Mouse (Mus musculus): ENCODE data around the gene Loxl1. TPM values are rescaled to one million over a fixed set of nuclear protein-coding genes. Genes with fewer than 3 reads are reported as not detected.

Gene Loxl1
- polyA plus RNA-seq, 2 experiments from 2014 or later: not detected

DNA sequence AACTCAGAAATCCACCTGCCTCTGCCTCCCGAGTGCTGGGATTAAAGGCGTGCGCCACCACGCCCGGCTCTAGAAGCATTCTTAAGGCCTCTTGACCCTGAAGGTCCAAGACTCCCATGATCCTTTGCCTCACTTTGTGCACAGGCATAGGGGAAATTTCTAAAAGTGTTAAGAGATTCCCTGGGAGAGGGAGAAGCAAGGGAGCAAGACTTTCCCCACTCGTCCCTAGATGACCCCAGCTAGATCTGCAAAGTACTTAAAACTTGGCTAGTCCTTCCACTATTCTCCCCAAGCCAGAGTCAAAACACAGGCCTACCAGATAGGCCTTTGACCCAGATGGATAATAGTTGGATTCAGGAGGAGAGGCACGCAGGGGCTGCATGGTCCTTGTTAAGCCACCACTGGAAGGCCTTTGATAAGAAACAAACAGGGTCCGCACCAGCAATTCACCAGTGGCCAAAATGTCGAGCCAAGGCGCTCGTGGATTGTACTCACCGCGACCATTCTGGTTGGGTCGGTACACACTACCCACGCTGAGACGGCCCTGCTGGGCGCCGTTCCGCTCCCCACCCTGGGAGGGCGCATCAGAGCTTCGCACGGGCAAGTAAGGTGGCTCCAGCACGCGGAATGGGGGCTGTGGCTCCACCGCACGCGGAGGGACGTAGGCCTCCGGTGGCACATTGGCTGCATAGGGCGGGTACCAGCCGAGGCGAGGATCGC, 1.6 kb downstream of the Loxl1 start:
- no peak for ATAC-seq

GRCm38 (mm10) chr9:58310043-58310660, 2.8 kb downstream of the Loxl1 start:
- ATAC-seq: no peak

- no peak for ATAC-seq
These were observed 4.6 kb downstream of the Loxl1 start for GRCm38 (mm10) chr9:58308395-58308794.

DNA sequence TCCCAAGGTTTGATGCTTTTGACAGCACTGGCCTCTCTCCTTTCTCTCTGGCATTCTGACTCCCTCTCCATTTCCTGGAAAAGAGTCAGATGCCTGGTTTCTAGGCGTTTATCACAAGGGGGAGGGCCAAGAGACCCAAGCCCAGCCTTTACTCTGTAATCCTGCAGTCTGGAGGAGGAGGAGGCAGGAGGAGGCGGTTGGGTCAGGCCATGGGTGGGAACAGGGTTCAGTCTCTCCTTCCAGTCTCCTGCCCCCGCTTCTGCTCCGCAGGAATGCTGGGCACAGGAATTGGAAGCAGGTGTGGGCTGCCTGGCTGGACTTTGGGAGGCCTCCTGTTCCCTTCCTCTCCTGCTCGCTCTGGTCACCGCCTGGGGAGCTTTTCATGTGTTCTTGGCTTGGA, 7.3 kb downstream of the Loxl1 start:
- no peak for ATAC-seq

DNA sequence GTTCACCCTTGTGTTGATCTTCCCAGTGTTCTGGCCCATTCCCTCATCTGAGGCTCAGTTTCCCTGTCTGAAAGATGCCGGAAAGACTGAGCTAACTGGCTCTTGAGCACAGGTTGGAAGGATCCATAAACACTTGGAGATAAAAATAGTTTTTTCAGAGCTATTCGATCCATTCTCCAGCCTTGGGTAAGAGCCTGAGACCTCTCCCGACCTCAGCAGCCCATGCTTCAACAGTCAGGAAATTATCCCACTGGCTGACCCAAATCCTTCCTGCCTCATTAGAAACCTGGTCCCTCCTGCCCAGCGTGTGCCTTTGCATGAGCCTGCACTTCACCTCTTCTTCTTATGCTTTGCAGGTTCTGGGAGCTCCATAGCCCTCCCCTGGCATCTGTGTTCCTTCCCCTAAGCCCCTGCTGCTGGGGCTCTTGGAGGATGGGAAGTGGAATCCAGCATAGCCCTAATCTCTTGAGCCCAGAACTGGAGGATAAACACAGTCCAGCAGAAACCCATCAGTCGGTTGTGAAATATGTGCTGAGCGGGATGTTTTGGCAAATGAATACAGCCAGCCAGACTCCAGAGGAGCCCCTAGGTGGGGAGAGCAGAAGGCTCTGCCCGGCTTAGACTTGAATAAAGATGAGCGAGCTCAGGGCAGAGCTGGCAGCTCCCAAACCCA, 9.3 kb downstream of the Loxl1 start:
- ATAC-seq: no peak

- no peak for ATAC-seq
These were observed 9.9 kb downstream of the Loxl1 start for GRCm38 (mm10) chr9:58303115-58303514.

GRCm38 (mm10) chr9:58299356-58299799, 13.6 kb downstream of the Loxl1 start:
- ATAC-seq: no peak

GRCm38 (mm10) chr9:58297961-58298477, 15.0 kb downstream of the Loxl1 start:
- no peak for ATAC-seq

GRCm38 (mm10) chr9:58297065-58297464, 15.9 kb downstream of the Loxl1 start:
- ATAC-seq: no peak

DNA sequence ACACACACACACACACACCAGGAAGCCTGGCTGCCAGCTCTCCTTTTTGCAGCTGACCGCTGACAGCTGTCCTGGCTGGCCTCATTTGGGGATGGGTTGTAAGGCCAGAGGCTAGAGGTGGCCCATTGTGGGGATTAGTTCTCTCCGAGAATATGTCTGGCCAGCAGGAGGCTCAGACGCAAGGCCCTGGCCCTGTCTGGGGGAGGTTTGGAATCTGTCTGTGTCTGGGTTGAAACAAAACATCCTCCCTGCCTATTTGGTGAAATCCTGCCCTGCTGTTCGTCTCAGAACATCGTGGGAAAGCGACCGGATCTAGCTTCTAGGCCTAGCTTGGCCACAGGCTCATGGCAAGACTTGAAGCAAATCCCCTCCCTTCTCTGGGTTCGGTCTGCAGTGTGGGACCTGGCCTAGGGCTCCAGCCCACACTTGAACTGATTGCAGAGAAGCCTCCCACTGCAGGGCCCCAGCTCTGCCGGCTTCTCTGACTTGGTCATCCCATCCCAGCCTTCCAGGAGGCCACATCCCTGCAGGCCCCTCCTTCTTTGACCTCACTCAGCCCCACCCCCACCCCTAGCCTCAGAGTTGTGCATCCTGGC, 17.1 kb downstream of the Loxl1 start:
- ATAC-seq: no peak

GRCm38 (mm10) chr9:58295345-58295744, 17.6 kb downstream of the Loxl1 start:
- ATAC-seq: no peak

GRCm38 (mm10) chr9:58294527-58294926, 18.5 kb downstream of the Loxl1 start:
- no peak for ATAC-seq

DNA sequence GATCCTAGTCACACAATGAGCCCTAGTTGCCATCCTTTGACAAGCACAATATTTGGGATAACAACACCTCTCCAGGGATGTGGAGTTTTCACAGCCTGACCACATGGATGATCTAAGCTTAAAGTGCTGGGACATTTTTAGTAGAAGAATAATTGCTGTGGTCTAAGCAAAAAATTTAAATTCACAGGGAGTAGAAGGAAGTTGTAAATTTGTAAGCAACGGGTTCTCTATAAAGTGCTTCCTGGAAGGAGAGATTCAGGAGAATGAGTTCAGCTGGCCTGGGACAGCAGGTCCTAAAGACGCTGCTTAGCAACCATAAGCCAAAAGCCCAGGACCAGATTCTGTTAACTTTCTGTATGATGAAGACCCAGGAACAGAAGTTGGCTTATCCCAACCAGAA, 23.1 kb downstream of the Loxl1 start:
- ATAC-seq: no peak

DNA sequence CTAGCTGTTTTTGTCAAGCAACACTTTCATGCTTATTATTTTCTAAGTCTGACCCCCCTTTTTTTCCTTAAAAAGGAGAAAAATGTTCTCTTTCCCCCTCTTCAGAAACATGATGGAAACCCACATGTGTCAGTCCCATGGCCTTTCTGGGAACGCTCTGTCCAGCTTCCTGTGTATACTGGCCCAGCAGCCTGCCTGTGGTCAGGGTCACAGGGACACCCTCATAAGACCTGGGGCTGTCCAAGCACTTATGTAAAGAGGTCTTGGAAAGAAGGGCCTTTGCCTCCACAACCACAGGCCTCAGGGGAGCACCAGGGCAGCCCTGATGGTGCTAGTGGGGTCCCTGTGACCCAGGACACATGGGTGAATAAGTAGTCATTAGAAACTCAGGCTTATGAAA, 23.9 kb downstream of the Loxl1 start:
- no peak for ATAC-seq

DNA sequence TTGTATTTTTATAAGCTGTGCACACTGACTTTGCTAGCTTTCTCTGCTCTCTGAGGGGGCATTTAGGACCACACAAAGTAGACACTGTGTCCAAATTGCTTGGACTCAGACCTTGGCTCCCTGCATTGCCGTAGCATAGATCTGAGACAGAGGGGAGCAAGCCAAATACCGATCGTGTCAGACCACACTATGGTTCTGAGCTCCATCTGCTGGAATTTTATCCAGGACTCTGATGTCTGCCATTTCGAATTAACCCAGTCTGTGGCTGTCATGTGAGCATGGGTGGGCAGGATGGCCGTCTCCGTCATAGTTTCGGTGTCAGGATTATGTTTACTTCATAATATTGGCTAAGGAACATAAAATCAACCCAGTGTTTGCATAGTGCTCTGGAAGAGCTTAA, 29.6 kb downstream of the Loxl1 start:
- no peak for ATAC-seq

GRCm38 (mm10) chr9:58281597-58281996, 31.4 kb downstream of the Loxl1 start:
- ATAC-seq: no peak

DNA sequence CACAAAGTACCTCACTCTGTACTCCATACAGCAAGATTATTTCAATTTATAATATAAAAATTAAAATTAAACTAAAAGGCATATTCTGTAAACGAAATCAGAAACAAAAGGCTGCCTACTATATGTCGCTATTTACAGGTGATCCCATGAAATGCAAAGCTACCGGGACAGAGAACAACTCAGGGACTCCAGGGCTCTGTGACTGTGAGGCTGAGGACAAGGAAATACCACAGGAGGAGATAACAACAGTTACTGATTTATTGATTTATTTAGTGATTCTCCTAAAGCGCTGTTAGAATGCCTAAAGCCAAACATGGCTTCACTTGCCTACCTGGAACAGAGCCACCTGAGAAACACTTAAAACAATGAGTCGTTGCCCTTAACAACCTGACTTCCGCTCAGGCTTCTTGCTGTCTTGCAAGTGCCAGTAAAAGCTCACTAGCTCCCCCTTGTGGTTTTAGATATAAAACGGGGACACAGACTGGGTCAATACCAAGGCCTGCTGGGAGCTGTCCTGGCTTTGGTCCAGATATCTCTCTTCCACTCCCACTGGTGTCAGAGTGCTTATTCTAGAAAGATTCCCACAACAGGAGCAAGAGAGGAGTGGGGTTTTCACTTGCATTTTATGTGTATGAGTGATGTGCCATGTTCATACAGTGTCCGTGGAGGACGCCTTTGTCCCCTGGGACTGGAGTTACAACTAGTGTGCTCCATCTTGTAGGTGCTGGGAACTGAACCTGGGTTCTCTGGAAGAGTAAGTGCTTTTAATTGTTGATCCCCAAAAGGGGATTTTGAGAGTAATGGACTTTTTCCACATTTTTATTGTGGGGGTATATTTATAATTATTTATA, 32.5 kb downstream of the Loxl1 start:
- ATAC-seq: peak; percentile 90

DNA sequence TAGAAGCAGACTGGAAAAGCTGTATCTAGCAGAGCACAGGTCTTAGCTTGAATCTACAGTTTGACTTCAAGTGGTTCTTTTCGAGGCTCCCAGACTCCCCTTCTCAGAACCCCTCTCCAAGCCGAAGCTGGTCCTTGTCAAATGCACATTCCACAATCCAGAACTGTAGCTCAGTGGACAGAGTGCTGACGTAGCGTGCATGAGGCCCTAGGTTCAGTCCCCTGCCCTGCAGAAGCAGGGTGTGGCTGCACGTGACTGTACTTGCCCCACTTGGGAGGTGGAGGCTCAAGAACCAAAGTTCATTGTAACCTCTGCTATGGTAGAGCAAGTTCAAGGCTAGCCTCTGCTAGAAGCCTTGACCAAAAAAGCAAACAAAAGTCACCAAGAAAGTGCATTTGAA, 33.2 kb downstream of the Loxl1 start:
- ATAC-seq: no peak

DNA sequence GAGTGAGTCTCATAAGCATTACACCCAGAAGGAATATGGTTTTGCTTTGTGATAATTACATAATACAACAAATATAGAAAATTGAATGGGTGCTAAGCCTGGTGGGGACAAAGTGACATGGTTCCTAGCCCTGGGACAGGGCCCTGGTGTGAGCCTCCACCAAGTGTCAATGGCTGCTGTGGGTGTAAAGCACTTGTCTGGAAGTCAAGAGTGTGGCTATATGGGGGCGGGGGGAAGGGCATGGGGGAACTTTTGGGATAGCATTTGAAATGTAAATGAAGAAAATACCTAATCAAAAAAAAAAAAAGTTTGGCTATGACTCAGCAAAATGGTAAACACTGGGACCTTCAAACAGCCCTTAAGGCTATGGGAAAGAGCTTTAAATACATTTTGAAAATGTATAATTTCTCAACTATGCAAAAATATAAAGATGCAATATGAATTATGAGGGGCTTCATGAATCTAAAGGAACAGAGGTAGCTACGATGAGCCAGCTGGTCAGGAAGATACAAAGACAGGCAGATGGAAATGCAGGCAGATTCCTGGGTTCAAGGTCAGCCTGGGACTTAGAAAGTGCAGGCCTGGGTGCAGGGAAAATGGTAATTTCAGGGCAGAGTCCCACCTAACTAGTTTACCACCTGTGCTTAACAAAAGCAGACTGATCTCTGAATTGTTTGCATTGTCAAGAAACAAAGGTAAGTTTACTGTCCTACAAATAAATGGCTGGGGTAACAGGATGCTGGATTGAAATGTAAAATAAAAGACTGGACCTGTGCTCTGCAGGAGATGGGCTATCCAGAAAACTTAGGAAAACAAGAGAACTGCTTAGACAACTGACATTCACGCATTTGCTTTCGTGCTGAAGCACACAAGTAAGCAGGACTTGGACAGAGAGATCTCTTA, 33.9 kb downstream of the Loxl1 start:
- no peak for ATAC-seq

GRCm38 (mm10) chr9:58278313-58278712, 34.7 kb downstream of the Loxl1 start:
- ATAC-seq: no peak

GRCm38 (mm10) chr9:58276346-58276745, 36.6 kb downstream of the Loxl1 start:
- no peak for ATAC-seq
